Mouse (Mus musculus) testis, adult 2 months (tissue): ENCODE measurements around the gene Grin2a.

Experiments
- CTCF ChIP-seq: fragments of 200-500 bp; IDR thresholded peaks from 2 replicates; pipeline ENCODE4 v1.5.1; 2012; ENCODE audit warnings: low read depth, mild to moderate bottlenecking, inconsistent platforms, low read length, moderate library complexity; ENCODE audit not compliant: control insufficient read depth, insufficient read depth, insufficient replicate concordance
- POLR2A ChIP-seq: fragments of 200-500 bp; IDR thresholded peaks from 2 replicates; pipeline ENCODE4 v1.6.1; 2012; ENCODE audit warnings: low read depth, mild to moderate bottlenecking, inconsistent platforms, low read length, moderate library complexity; ENCODE audit not compliant: control insufficient read depth

GRCm38 (mm10) chr16:9694081-9694480 lies 301.3 kb downstream of the Grin2a start:
- TF ChIP-seq CTCF: no peak
- TF ChIP-seq POLR2A: no peak
